Mouse (Mus musculus) liver, adult 2 months (tissue): Measurements from ENCODE around the gene Prmt1. TPM values are rescaled to one million over a fixed set of nuclear protein-coding genes. Genes with fewer than 3 reads are reported as not detected.

ENCODE experiments used
- DNase-seq: peaks from one replicate; pipeline ENCODE4 v3.0.0-alpha.2; 2011; ENCODE audit warnings: low read depth, low spot score; ENCODE audit errors: extremely low read depth
- H3K27ac ChIP-seq: fragments of 200-500 bp; replicated peaks from 2 replicates; pipeline ENCODE4 v1.5.1; 2012; ENCODE audit warnings: low read depth, mild to moderate bottlenecking, control low read depth, inconsistent platforms, low read length; ENCODE audit not compliant: insufficient read depth
- H3K27me3 ChIP-seq: fragments of 200-500 bp; 2 replicates; pipeline ENCODE4 v1.6.1; 2012; ENCODE audit warnings: mild to moderate bottlenecking, moderate library complexity, low read length, inconsistent platforms; ENCODE audit not compliant: control insufficient read depth, insufficient read depth
- H3K36me3 ChIP-seq: fragments of 200-500 bp; 2 replicates; pipeline ENCODE4 v1.6.1; 2012; ENCODE audit warnings: low read length, inconsistent platforms; ENCODE audit not compliant: control insufficient read depth, insufficient read depth
- H3K4me1 ChIP-seq: fragments of 200-500 bp; 2 replicates; pipeline ENCODE4 v1.6.1; 2011; ENCODE audit warnings: low read length; ENCODE audit not compliant: control insufficient read depth, insufficient read depth
- H3K4me3 ChIP-seq: fragments of 200-500 bp; 2 replicates; pipeline ENCODE4 v1.5.1; 2011; ENCODE audit warnings: low read depth, mild to moderate bottlenecking, control low read depth, low read length, moderate library complexity; ENCODE audit not compliant: insufficient read depth
- H3K79me2 ChIP-seq: fragments of 200-500 bp; 2 replicates; pipeline ENCODE4 v1.6.1; 2012; ENCODE audit warnings: inconsistent platforms, mild to moderate bottlenecking, low read length, moderate library complexity; ENCODE audit not compliant: control insufficient read depth, insufficient read depth
- H3K9ac ChIP-seq: fragments of 200-500 bp; 2 replicates; pipeline ENCODE4 v1.6.1; 2012; ENCODE audit warnings: low read depth, mild to moderate bottlenecking, control low read depth, inconsistent platforms, low read length
- CTCF ChIP-seq: fragments of 200-500 bp; IDR thresholded peaks from 2 replicates; pipeline ENCODE4 v1.5.1; 2011; ENCODE audit warnings: low read depth, low read length, control low read depth
- POLR2A ChIP-seq: fragments of 200-500 bp; IDR thresholded peaks from 2 replicates; pipeline ENCODE4 v1.6.1; 2011; ENCODE audit warnings: low read length, control low read depth; ENCODE audit not compliant: insufficient read depth; ENCODE audit errors: extremely low read depth
- WGBS: fragments of 180-500 bp; shearing (Covaris S2); methylation state at CpG from one replicate; pipeline ENCODE4 v1.1.7; 2018; 5-methylcytosine and 5-hydroxymethylcytosine counted together
- polyA plus RNA-seq: library from polyadenylated mRNA; depleted of rRNA; stranded (reverse); fragments of >200 nt; gene quantifications from 2 replicates; pipeline ENCODE4 v1.2.3, GENCODE M21; 2012
- total RNA-seq: library from RNA; depleted of rRNA; stranded (reverse); fragments of >200 nt; gene quantifications from 2 replicates; pipeline ENCODE4 v1.2.3, GENCODE M21; 2014

The Prmt1 gene
- total and polyA plus RNA-seq, 2 experiments = 15.9 to 36.1 TPM

DNA sequence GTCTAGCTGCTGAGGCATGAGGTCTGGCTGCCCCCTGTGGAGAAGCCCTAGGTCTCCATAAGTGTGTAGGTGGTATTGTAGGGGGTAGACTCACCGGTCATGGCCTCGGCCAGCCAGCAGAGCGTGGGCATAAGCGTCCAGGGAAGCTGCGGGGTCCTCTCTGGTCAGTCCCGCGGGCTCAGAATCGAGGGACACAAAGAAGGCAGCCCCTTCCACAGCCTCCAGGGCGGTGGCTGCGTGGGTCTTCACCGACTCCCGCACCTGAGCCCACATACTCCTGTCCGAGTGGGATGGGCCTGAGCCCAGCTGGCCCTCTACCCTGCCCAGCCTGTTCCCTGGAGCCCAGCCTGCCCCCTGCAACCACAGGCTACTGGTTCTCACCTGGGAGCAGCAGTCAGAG is 21.4 kb downstream of the Prmt1 start:
- no peaks in the 10 kb centered on the region for H3K36me3 ChIP-seq
- no peak overlapping the region for H3K4me3 ChIP-seq
- TF ChIP-seq CTCF = no peak
- no peak for TF ChIP-seq POLR2A
- H3K9ac ChIP-seq = no peak overlapping the region
- no peaks in the 10 kb centered on the region for H3K27me3 ChIP-seq
- DNase-seq = no peak
- H3K4me1 ChIP-seq = no peaks in the 10 kb centered on the region
- 98% methylated on average over 13 of the region's 13 CpGs for WGBS
- no peak overlapping the region for H3K27ac ChIP-seq
- H3K79me2 ChIP-seq = no peaks in the 10 kb centered on the region

- Histone ChIP-seq H3K27ac (no peak overlapping the region), H3K79me2 (no peaks in the 10 kb centered on the region), H3K4me3 (no peak overlapping the region), H3K36me3 (no peaks in the 10 kb centered on the region), H3K27me3 (no peaks in the 10 kb centered on the region), H3K4me1 (no peaks in the 10 kb centered on the region), H3K9ac (no peak overlapping the region)
- DNase-seq = no peak
- TF ChIP-seq CTCF = no peak
- no peak for TF ChIP-seq POLR2A
- WGBS = 66% methylated on average over 5 of the region's 5 CpGs
Measured at GRCm38 (mm10) chr7:44962831-44963230, 23.5 kb downstream of the Prmt1 start.

DNA sequence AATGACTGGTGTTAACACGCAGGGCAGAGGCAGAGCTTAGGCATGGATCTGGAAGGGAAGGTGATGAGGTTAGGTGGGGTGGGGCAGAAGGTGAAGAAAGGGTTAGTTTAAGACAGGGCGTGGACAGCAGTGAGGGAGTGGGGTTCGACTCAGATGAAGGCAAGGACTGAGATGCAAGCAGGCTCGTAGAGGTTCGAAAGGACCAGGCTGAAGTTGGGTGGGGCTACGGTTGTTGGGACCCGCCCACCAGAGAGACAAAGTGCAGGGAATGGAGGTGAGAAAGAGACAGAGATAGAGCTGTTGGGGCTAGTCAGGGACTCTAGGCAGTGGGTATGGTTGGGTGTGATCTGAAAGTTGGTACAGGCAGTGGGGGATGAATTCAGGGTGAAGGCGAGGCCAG is 24.0 kb downstream of the Prmt1 start:
- Histone ChIP-seq H3K36me3 (no peaks in the 10 kb centered on the region), H3K79me2 (no peaks in the 10 kb centered on the region), H3K4me1 (no peaks in the 10 kb centered on the region), H3K4me3 (no peak overlapping the region), H3K27me3 (no peaks in the 10 kb centered on the region), H3K9ac (no peak overlapping the region), H3K27ac (no peak overlapping the region)
- WGBS = 82% methylated on average over 8 of the region's 8 CpGs
- DNase-seq = no peak
- no peak for TF ChIP-seq POLR2A
- no peak for TF ChIP-seq CTCF

GRCm38 (mm10) chr7:44960512-44960910 is 25.9 kb downstream of the Prmt1 start:
- H3K79me2 ChIP-seq = no peaks in the 10 kb centered on the region
- H3K27ac ChIP-seq = no peak overlapping the region
- H3K4me3 ChIP-seq = no peak overlapping the region
- TF ChIP-seq CTCF = no peak
- no peak for TF ChIP-seq POLR2A
- WGBS = 92% methylated on average over 13 of the region's 13 CpGs
- no peak for DNase-seq
- no peaks in the 10 kb centered on the region for H3K27me3 ChIP-seq
- H3K4me1 ChIP-seq = no peaks in the 10 kb centered on the region
- H3K9ac ChIP-seq = no peak overlapping the region
- no peaks in the 10 kb centered on the region for H3K36me3 ChIP-seq

DNA sequence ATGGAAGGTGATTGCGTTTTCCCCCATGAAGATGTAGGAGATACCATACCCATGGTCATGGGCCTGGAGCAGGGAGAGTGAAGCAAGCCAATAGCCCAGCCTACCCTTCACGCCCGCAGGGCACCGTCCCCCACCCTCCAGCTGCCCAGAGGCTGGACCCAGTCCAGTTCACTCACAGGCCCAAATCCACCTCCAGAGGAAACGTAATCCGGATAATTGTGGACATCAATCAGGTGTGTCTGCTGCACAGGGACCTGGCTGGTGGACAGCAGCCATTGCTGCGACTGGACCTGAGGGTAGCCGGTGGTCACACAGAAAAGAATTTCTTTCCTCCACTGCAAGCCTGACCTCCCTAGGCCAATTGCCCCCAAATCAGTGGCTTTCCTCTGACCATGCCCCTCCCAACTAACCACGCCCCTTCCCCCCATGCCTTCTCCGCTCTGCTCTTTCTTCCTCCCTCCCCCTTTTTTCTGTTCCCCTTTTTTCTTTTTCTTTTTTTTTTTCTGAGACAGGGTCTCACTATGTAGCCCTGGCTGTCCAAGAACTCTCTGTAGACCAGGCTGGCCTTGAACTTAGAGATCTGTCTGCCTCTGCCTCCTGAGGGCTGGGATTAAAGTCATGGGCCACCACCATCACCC is 26.4 kb downstream of the Prmt1 start:
- Histone ChIP-seq H3K4me3 (no peak overlapping the region), H3K4me1 (no peaks in the 10 kb centered on the region), H3K36me3 (no peaks in the 10 kb centered on the region), H3K9ac (no peak overlapping the region), H3K27me3 (no peaks in the 10 kb centered on the region), H3K27ac (no peak overlapping the region), H3K79me2 (no peaks in the 10 kb centered on the region)
- WGBS = 90% methylated on average over 10 of the region's 10 CpGs
- TF ChIP-seq CTCF (no peak), POLR2A (no peak)
- no peak for DNase-seq

DNA sequence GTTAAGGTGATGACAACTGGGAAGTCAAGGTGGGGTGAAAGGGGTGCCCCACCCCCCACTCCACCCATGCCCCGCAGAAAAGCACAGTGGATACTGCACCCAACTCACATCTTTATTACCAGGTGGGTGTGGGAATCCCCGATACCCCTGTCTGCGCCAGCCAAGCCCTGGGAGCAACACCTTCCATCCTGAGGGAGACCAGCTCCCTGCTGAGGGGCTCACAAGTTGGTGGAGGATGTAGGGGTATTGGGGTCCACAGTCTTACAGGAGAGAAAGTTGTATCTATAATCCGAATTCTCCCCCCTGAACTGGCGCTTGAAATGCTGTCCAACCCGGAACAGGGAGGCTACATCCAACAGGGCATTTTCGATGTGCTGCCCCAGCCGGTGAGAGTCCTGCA is 27.1 kb downstream of the Prmt1 start:
- Histone ChIP-seq H3K4me3 (no peak overlapping the region), H3K79me2 (no peaks in the 10 kb centered on the region), H3K36me3 (no peaks in the 10 kb centered on the region), H3K9ac (no peak overlapping the region), H3K27ac (no peak overlapping the region), H3K4me1 (no peaks in the 10 kb centered on the region), H3K27me3 (no peaks in the 10 kb centered on the region)
- no peak for DNase-seq
- no peak for TF ChIP-seq CTCF
- TF ChIP-seq POLR2A = no peak
- 78% methylated on average over 8 of the region's 8 CpGs for WGBS
